10 mouse cellular contexts compared by ENCODE assay signal in the genomic region with DNA sequence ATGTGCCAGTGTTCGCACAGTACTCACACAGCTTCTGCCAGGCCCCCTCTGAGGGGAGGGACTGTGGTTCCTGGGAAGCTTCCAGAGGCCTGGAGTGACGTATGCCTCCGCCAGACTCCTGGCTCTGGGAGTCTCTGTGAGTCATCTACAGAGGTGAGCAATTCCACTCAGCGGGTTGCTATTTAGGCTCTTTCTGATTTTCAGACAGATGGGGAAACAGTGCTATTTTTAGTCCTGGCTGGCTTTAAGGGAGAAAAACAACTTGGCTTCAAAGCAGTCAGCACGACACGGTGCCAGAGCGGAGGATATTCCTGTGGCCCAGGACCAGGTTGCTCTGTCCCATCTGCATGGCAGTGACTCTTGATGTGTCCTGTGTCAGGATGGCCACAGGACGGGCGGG. TPM values are rescaled to one million over a fixed set of nuclear protein-coding genes. Genes with fewer than 3 reads are reported as not detected.
A peak's percentile ranks its signal among the peaks of the same experiment; 100 is the strongest.
DNase-seq lines count a peak whose midpoint lies in the region; ATAC-seq and TF ChIP-seq lines count a peak whose summit lies in the region.
"Had no signal": no experiment of that assay in that cellular context is flagged by ENCODE, and none has a peak within 500 bp of the region (broad histone marks: within the 10 kb centered on the region; RNA-seq: fewer than 3 reads in every experiment).

No protein-coding gene starts in this region.

- peak overlapping the region; percentile 32; the same call in 1 of the 2 replicates for H3K27ac ChIP-seq in hindbrain, postnatal 0 days
- no peak overlapping the region for H3K27ac ChIP-seq in hindbrain, embryonic 11.5 days (ENCODE audit: low read depth, low read length)
- H3K27ac ChIP-seq in gastrocnemius, adult 2 months = peak overlapping the region; percentile 87
- no peak overlapping the region for H3K27ac ChIP-seq in midbrain, embryonic 10.5 days (replicated peaks)
- H3K27ac ChIP-seq: embryonic facial prominence, embryonic 12.5 days had no signal

- peaks cover 24% of the 10 kb centered on the region for H3K36me3 ChIP-seq in hindbrain, postnatal 0 days (ENCODE audit: insufficient read depth, low read length)
- 0 out of 2 replicates have a peak, but pooled peaks cover 5% of the 10 kb centered on the region for H3K36me3 ChIP-seq in hindbrain, embryonic 11.5 days (ENCODE audit: control insufficient read depth, insufficient read depth, low read length)
- peaks cover 81% of the 10 kb centered on the region for H3K36me3 ChIP-seq in midbrain, embryonic 10.5 days
- H3K36me3 ChIP-seq: embryonic facial prominence, embryonic 12.5 days had no signal

- no peak for TF ChIP-seq CTCF in hindbrain, postnatal 0 days (IDR thresholded peaks at IDR 0.05; ENCODE audit: low read depth)
- TF ChIP-seq CTCF in gastrocnemius, adult 2 months (IDR thresholded peaks at IDR 0.05) = no peak

- 52% methylated on average over 9 of the region's 9 CpGs for WGBS in hindbrain, postnatal 0 days
- WGBS in hindbrain, embryonic 11.5 days = 90% methylated on average over 9 of the region's 9 CpGs
- 91% methylated on average over 9 of the region's 9 CpGs for WGBS in midbrain, embryonic 10.5 days

- ATAC-seq in hindbrain, postnatal 0 days = peak; percentile 62
- no peak for ATAC-seq in hindbrain, embryonic 11.5 days (ENCODE audit: low FRiP score)
- ATAC-seq in CD4-positive, CD25-positive, alpha-beta regulatory T cell, adult 4 months = no peak

- no peaks in the 10 kb centered on the region for H3K4me1 ChIP-seq in hindbrain, postnatal 0 days (ENCODE audit: insufficient read depth, low read length)
- H3K4me1 ChIP-seq in hindbrain, embryonic 11.5 days (replicated peaks; ENCODE audit: control insufficient read depth, insufficient read depth, low read length) = no peaks in the 10 kb centered on the region
- no peaks in the 10 kb centered on the region for H3K4me1 ChIP-seq in midbrain, embryonic 10.5 days

- no peaks in the 10 kb centered on the region for H3K9me3 ChIP-seq in hindbrain, postnatal 0 days (ENCODE audit: low read length)
- H3K9me3 ChIP-seq in hindbrain, embryonic 11.5 days (ENCODE audit: control insufficient read depth, low read length) = no peaks in the 10 kb centered on the region
- no peaks in the 10 kb centered on the region for H3K9me3 ChIP-seq in midbrain, embryonic 10.5 days (replicated peaks)
- H3K9me3 ChIP-seq: embryonic facial prominence, embryonic 12.5 days had no signal

- H3K9ac ChIP-seq in hindbrain, postnatal 0 days (replicated peaks; ENCODE audit: low read length) = no peak overlapping the region
- no peak overlapping the region for H3K9ac ChIP-seq in hindbrain, embryonic 11.5 days (ENCODE audit: low read depth, low read length)
- H3K9ac ChIP-seq: embryonic facial prominence, embryonic 12.5 days had no signal

- DNase-seq in hindbrain, postnatal 0 days (ENCODE audit: low spot score) = peak; percentile 50
- DNase-seq in hindbrain, embryonic 11.5 days (ENCODE audit: low spot score) = no peak
- peak; percentile 36 for DNase-seq in brain, embryonic 18.5 days (ENCODE audit: low read depth, low spot score)
- DNase-seq in gastrocnemius, adult 2 months = peak; percentile 87
- DNase-seq in layer of hippocampus, adult 18-20 months (ENCODE audit: low spot score in 2 of 2) = peak; percentile 79 to 83
- peak; percentile 17 to 44 for DNase-seq in lung, postnatal 4 days
- no peak for DNase-seq in midbrain, embryonic 10.5 days (ENCODE audit: low spot score)

- no peaks in the 10 kb centered on the region for H3K27me3 ChIP-seq in hindbrain, postnatal 0 days (ENCODE audit: insufficient read depth, low read length)
- no peaks in the 10 kb centered on the region for H3K27me3 ChIP-seq in hindbrain, embryonic 11.5 days (ENCODE audit: control insufficient read depth, insufficient read depth, low read length)
- H3K27me3 ChIP-seq in midbrain, embryonic 10.5 days (ENCODE audit: low read depth, poor library complexity, severe bottlenecking) = no peaks in the 10 kb centered on the region
- H3K27me3 ChIP-seq: CH12.LX; embryonic facial prominence, embryonic 12.5 days had no signal

- no peak overlapping the region for H3K4me3 ChIP-seq in hindbrain, postnatal 0 days (ENCODE audit: low read length)
- H3K4me3 ChIP-seq in hindbrain, embryonic 11.5 days (ENCODE audit: low read depth, low read length) = no peak overlapping the region
- no peak overlapping the region for H3K4me3 ChIP-seq in gastrocnemius, adult 2 months
- no peak overlapping the region for H3K4me3 ChIP-seq in midbrain, embryonic 10.5 days
- H3K4me3 ChIP-seq: embryonic facial prominence, embryonic 12.5 days had no signal

- H3K4me2 ChIP-seq in hindbrain, postnatal 0 days (ENCODE audit: low read depth, low read length) = no peak overlapping the region
- H3K4me2 ChIP-seq in hindbrain, embryonic 11.5 days (replicated peaks; ENCODE audit: low read depth, low read length) = no peak overlapping the region
- H3K4me2 ChIP-seq: embryonic facial prominence, embryonic 12.5 days had no signal

- intact Hi-C loops in gastrocnemius, adult 2 months (cut with DNase I) = loop anchor here (5.0 kb wide), 1 partner anchor 41 kb away; the partner anchor contains the start of gene Nup210

RNA-seq across cellular contexts. Expression of gene Nup210, which starts 40.4 kb away (rescaled TPM):
- 63.0 and 76.0 TPM in 2 replicates for total RNA-seq in hindbrain, postnatal 0 days (2014; rRNA removed)
- 14.7 and 15.6 TPM in 2 replicates for polyA plus RNA-seq in hindbrain, postnatal 0 days (2015; fragmentation: Nextera tagmentation; extraction: Ambion mirVana)
- 11.9 and 12.3 TPM in 2 replicates for polyA plus RNA-seq in hindbrain, embryonic 11.5 days (2014; fragmentation: Nextera tagmentation; extraction: Ambion mirVana)
- 10 to 100 TPM; 18.8 to 31.7 TPM for total RNA-seq in gastrocnemius, adult 2 months (2021)
- 10 to 100 TPM; 16.2 to 17.5 TPM for total RNA-seq in layer of hippocampus, adult 18-20 months (2021)
- polyA plus RNA-seq in CD4-positive, CD25-positive, alpha-beta regulatory T cell, adult 4 months (2017; shearing (Covaris generic)) = 100 to 1,000 TPM in 1 of 2 experiments, 10 to 100 TPM in 1; 86.2 to 109 TPM
- polyA plus RNA-seq in midbrain, embryonic 10.5 days (2016; fragmentation: Nextera tagmentation; extraction: Ambion mirVana) = 26.2 and 29.7 TPM in 2 replicates

Comparison
In these comparisons a context has a peak if more than half of its experiments do, and no peak if none do; other contexts are left out.
1. DNase-seq: peak in hindbrain, postnatal 0 days (single experiment), brain, embryonic 18.5 days (single experiment), gastrocnemius, adult 2 months (single experiment), layer of hippocampus, adult 18-20 months (2 of 2) and lung, postnatal 4 days (2 of 2); none in hindbrain, embryonic 11.5 days (single experiment) and midbrain, embryonic 10.5 days (single experiment).
2. H3K27ac ChIP-seq: peak in hindbrain, postnatal 0 days (single experiment) and gastrocnemius, adult 2 months (single experiment); none in hindbrain, embryonic 11.5 days (single experiment) and midbrain, embryonic 10.5 days (single experiment).